Mouse (Mus musculus) forebrain, embryonic 10.5 days (tissue): Measurements from ENCODE around the gene Rbm33. TPM values are rescaled to one million over a fixed set of nuclear protein-coding genes. Genes with fewer than 3 reads are reported as not detected.

Source experiments
- DNase-seq: peaks from one replicate; pipeline ENCODE4 v3.0.0-alpha.2; 2017; ENCODE audit warnings: low spot score; ENCODE audit errors: extremely low spot score
- H3K27ac ChIP-seq: fragments of 300-500 bp; sonication (generic); 2 replicates; pipeline ENCODE4 v1.5.1; 2016; ENCODE audit warnings: mild to moderate bottlenecking
- H3K27me3 ChIP-seq: fragments of 300-500 bp; sonication (generic); 2 replicates; pipeline ENCODE4 v1.6.1; 2016; ENCODE audit warnings: mild to moderate bottlenecking; ENCODE audit not compliant: poor library complexity, severe bottlenecking
- H3K36me3 ChIP-seq: fragments of 300-500 bp; sonication (generic); replicated peaks from 2 replicates; pipeline ENCODE4 v1.6.1; 2016; ENCODE audit warnings: mild to moderate bottlenecking, moderate library complexity
- H3K4me1 ChIP-seq: fragments of 300-500 bp; sonication (generic); 2 replicates; pipeline ENCODE4 v1.6.1; 2016
- H3K4me3 ChIP-seq: fragments of 300-500 bp; sonication (generic); 2 replicates; pipeline ENCODE4 v1.5.1; 2016; ENCODE audit warnings: mild to moderate bottlenecking, moderate library complexity
- H3K9me3 ChIP-seq: fragments of 300-500 bp; sonication (generic); 2 replicates; pipeline ENCODE4 v1.6.1; 2016; ENCODE audit warnings: mild to moderate bottlenecking, moderate library complexity
- WGBS: fragments of 180-500 bp; shearing (Covaris S2); methylation state at CpG from one replicate; pipeline ENCODE4 v1.1.7; 2016; 5-methylcytosine and 5-hydroxymethylcytosine counted together
- polyA plus RNA-seq: library from polyadenylated mRNA; unstranded; fragments of >200 nt; fragmentation: Nextera tagmentation; extraction: Ambion mirVana; gene quantifications from 2 replicates; pipeline ENCODE4 v1.2.1, GENCODE M21; 2016

Rbm33 gene
- polyA plus RNA-seq, 1 experiment from 2014 or later: 15.2 TPM

- H3K4me3 ChIP-seq: no peak overlapping the region
- 67% methylated on average over 3 of the region's 3 CpGs for WGBS
- peaks cover 35% of the 10 kb centered on the region for H3K27me3 ChIP-seq
- no peak overlapping the region for H3K27ac ChIP-seq
- no peak for DNase-seq
- H3K36me3 ChIP-seq: no peaks in the 10 kb centered on the region
- H3K9me3 ChIP-seq: no peaks in the 10 kb centered on the region
- H3K4me1 ChIP-seq: no peaks in the 10 kb centered on the region
These were observed 133.4 kb downstream of the Rbm33 start for GRCm38 (mm10) chr5:28450126-28450890.

GRCm38 (mm10) chr5:28451053-28451638 is 134.2 kb downstream of the Rbm33 start:
- Histone ChIP-seq H3K4me1 (no peaks in the 10 kb centered on the region), H3K36me3 (no peaks in the 10 kb centered on the region), H3K27ac (no peak overlapping the region), H3K4me3 (no peak overlapping the region), H3K9me3 (no peaks in the 10 kb centered on the region), H3K27me3 (peaks cover 44% of the 10 kb centered on the region)
- peak; percentile 83 for DNase-seq
- 33% methylated on average over 6 of the region's 6 CpGs for WGBS

- WGBS: 84% methylated on average over 5 of the region's 5 CpGs
- Histone ChIP-seq H3K4me1 (peaks cover 5% of the 10 kb centered on the region), H3K4me3 (no peak overlapping the region), H3K27me3 (peaks cover 63% of the 10 kb centered on the region), H3K9me3 (no peaks in the 10 kb centered on the region), H3K36me3 (no peaks in the 10 kb centered on the region), H3K27ac (no peak overlapping the region)
- DNase-seq: no peak
These were observed 136.2 kb downstream of the Rbm33 start for GRCm38 (mm10) chr5:28453086-28453485.

GRCm38 (mm10) chr5:28453523-28453922 is 136.6 kb downstream of the Rbm33 start:
- Histone ChIP-seq H3K36me3 (no peaks in the 10 kb centered on the region), H3K4me3 (no peak overlapping the region), H3K27ac (no peak overlapping the region), H3K9me3 (no peaks in the 10 kb centered on the region), H3K4me1 (peaks cover 9% of the 10 kb centered on the region), H3K27me3 (peaks cover 67% of the 10 kb centered on the region)
- DNase-seq: no peak
- 26% methylated on average over 3 of the region's 3 CpGs for WGBS

- Histone ChIP-seq H3K36me3 (no peaks in the 10 kb centered on the region), H3K27me3 (peaks cover 78% of the 10 kb centered on the region), H3K27ac (no peak overlapping the region), H3K4me1 (peaks cover 20% of the 10 kb centered on the region), H3K4me3 (no peak overlapping the region), H3K9me3 (no peaks in the 10 kb centered on the region)
- 90% methylated on average over 6 of the region's 6 CpGs for WGBS
- DNase-seq: no peak
These were observed 137.6 kb downstream of the Rbm33 start for GRCm38 (mm10) chr5:28454546-28454945.

GRCm38 (mm10) chr5:28455721-28456120 is 138.8 kb downstream of the Rbm33 start:
- Histone ChIP-seq H3K4me3 (no peak overlapping the region), H3K36me3 (no peaks in the 10 kb centered on the region), H3K4me1 (peaks cover 31% of the 10 kb centered on the region), H3K9me3 (no peaks in the 10 kb centered on the region), H3K27ac (no peak overlapping the region), H3K27me3 (peaks cover 84% of the 10 kb centered on the region)
- WGBS: 83% methylated on average over 5 of the region's 5 CpGs
- DNase-seq: no peak

- no peak for DNase-seq
- 73% methylated on average over 1 of the region's 1 CpGs for WGBS
- Histone ChIP-seq H3K4me1 (peaks cover 37% of the 10 kb centered on the region), H3K4me3 (no peak overlapping the region), H3K27ac (no peak overlapping the region), H3K9me3 (no peaks in the 10 kb centered on the region), H3K36me3 (no peaks in the 10 kb centered on the region), H3K27me3 (peaks cover 91% of the 10 kb centered on the region)
These were observed 139.4 kb downstream of the Rbm33 start for GRCm38 (mm10) chr5:28456366-28456765.

- H3K4me1 ChIP-seq: peaks cover 52% of the 10 kb centered on the region
These were observed 141.2 kb downstream of the Rbm33 start for GRCm38 (mm10) chr5:28457921-28458641.

GRCm38 (mm10) chr5:28458821-28459240 is 141.9 kb downstream of the Rbm33 start:
- H3K4me3 ChIP-seq: peak overlapping the region; percentile 48
- WGBS: under 1% methylated on average over 27 of the region's 27 CpGs
- no peaks in the 10 kb centered on the region for H3K9me3 ChIP-seq
- peaks cover 60% of the 10 kb centered on the region for H3K4me1 ChIP-seq
- H3K27me3 ChIP-seq: peaks cover 100% of the 10 kb centered on the region
- peak; percentile 34 for DNase-seq
- H3K27ac ChIP-seq: 0 out of 2 replicates have a peak overlapping the region, but pooled peaks have one; percentile 40
- H3K36me3 ChIP-seq: no peaks in the 10 kb centered on the region

More at GRCm38 (mm10) chr5:28457921-28458641, 141.2 kb downstream of the Rbm33 start:
- H3K27ac ChIP-seq: peak overlapping the region; percentile 40; the same call in 1 of the 2 replicates
- WGBS: under 1% methylated on average over 85 of the region's 95 CpGs
- no peaks in the 10 kb centered on the region for H3K9me3 ChIP-seq
- no peaks in the 10 kb centered on the region for H3K36me3 ChIP-seq
- DNase-seq: peak; percentile 38
- H3K4me3 ChIP-seq: peak overlapping the region; percentile 48
- H3K27me3 ChIP-seq: peaks cover 99% of the 10 kb centered on the region

- under 1% methylated on average over 41 of the region's 41 CpGs for WGBS
- Histone ChIP-seq H3K27ac (no peak overlapping the region), H3K36me3 (no peaks in the 10 kb centered on the region), H3K4me1 (peaks cover 68% of the 10 kb centered on the region), H3K4me3 (peak overlapping the region; percentile 48), H3K27me3 (peaks cover 100% of the 10 kb centered on the region), H3K9me3 (no peaks in the 10 kb centered on the region)
- DNase-seq: peak; percentile 56
These were observed 142.7 kb downstream of the Rbm33 start for GRCm38 (mm10) chr5:28459456-28460225.

GRCm38 (mm10) chr5:28460556-28461350 is 143.8 kb downstream of the Rbm33 start:
- H3K9me3 ChIP-seq: no peaks in the 10 kb centered on the region
- WGBS: under 1% methylated on average over 17 of the region's 17 CpGs
- no peaks in the 10 kb centered on the region for H3K36me3 ChIP-seq
- peaks cover 100% of the 10 kb centered on the region for H3K27me3 ChIP-seq
- peak; percentile 38 for DNase-seq
- peaks cover 79% of the 10 kb centered on the region for H3K4me1 ChIP-seq
- no peak overlapping the region for H3K27ac ChIP-seq
- H3K4me3 ChIP-seq: peak overlapping the region; percentile 48
